Mouse (Mus musculus): ENCODE data around the gene Rfc2.

DNA sequence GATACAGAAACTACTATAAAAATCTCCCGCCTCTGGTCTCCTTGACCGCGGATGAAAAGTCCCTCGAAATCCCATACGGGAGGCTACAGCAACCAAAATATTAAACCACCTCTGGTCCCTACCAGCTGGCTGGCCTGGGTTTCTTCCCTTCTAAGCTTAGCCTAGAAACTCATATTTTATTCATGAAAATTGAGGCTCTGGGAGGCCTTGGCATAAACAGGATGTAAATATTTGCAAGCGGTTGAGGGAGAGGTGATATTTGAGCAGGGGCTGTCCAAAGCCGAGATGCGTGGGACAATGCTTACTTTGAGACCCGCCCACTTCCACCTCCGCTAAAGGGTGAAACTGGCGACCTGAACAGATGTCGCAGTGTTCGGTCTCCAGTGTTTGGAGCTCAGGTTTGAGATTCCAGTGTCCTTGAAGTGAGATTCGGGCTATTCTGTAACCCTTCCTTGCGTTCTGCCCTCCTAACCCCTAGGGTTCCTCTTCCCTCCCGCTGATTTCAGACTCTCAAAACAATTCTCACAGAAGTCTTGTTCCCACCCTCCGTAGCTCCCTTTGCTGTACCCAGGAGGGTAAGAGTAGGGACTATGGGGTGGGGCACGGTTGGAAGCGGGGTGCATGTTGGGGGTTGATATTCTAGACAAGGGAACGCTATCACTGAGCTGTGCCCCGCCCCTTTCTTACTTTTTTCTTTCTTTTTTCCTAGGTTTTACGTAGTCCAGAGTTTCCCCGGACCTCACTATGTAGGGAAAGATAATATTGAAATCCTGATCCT lies 9.2 kb upstream of the Rfc2 start:
- TF ChIP-seq NELFE (IDR thresholded peaks at IDR 0.05; ENCODE audit: low read depth, low read length) (no peak; the same call in 1 of the 2 replicates), EP300 (IDR thresholded peaks at IDR 0.05; ENCODE audit: low read depth in 1 of 2, low read length in 2 of 2) (no peak), ZKSCAN1 (IDR thresholded peaks at IDR 0.05; ENCODE audit: low read depth, low read length) (no peak), POLR2A (IDR thresholded peaks at IDR 0.05; ENCODE audit: control insufficient read depth in 1 of 2, insufficient read depth in 1 of 2, low read depth in 1 of 2, low read length in 2 of 2, poor library complexity in 1 of 2) (no peak), UBTF (IDR thresholded peaks at IDR 0.05; ENCODE audit: borderline replicate concordance, insufficient read depth, low read depth, low read length) (no peak), CTCF (IDR thresholded peaks at IDR 0.05 in 2 of 3, conservative IDR thresholded peaks at IDR 0.05 in 1 of 3; ENCODE audit: control insufficient read depth in 1 of 3, insufficient read depth in 1 of 3, low read depth in 2 of 3, low read length in 3 of 3, poor library complexity in 1 of 3, severe bottlenecking in 1 of 3) (no peak), ZC3H11A (IDR thresholded peaks at IDR 0.05; ENCODE audit: low read depth, low read length) (no peak), MAX (IDR thresholded peaks at IDR 0.05; ENCODE audit: low read length) (peak; percentile 59; the same call in 1 of the 2 replicates), E2F4 (IDR thresholded peaks at IDR 0.05; ENCODE audit: borderline replicate concordance, low read depth, low read length) (peak; percentile 53; the same call in 1 of the 2 replicates)

All from MEL (cell line).